Mouse (Mus musculus): ENCODE measurements around the gene Nfkb2.

Gene Nfkb2

DNA sequence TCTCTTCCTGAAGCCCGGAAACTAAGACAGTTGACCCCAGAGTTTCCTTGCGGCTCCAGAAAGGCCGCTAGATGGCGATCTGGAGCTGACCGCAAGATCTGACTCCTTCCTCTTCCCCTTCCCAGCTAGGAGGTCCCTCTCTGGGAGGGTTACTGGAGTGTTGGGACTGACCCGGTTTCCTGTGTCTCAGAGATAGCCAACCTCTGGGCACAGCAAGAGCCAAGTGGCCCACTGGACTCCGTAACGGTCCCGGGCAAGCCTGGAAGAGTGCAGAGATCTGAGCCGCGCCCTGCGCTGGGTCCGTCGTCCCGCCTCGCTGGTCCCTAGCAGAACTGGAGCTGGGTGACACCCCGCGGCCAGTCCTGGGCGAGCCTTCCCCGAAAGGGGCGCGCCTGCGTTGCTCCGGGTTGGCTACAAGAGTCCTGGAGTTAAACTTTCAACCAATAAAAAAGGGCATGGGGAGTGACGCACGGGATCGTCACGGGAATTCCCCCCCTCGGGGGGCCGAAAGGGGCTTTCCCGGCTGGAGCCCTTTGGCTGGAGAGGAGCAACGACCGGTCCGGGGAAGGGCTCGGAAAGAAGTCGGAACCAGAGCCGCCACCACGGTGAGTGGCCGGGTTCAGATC, at the start of gene Nfkb2:
Gene Nfkb2, plus strand, starts transcription at position 105 of the 626 bp plus-strand sequence.
- peak; percentile 86 for DNase-seq

DNA sequence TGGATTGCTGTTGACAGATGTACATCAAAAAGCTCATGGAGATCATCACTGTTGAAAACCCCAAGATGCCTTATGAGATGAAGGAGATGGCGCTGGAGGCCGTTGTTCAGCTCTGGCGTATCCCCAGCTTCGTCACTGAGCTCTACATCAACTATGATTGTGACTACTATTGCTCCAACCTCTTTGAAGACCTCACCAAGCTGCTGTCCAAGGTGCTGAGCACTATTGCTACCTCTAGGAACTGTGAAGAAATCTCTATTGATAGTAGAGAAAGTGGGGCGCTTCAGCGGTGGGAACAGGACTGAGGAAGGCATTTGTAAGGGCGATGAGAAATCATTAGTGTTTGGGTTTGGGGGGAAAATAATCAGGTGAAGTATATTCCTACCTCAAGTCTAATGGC, 39.4 kb upstream of the Nfkb2 start:
- no peak for DNase-seq

- peak; percentile 40 for DNase-seq
Measured at GRCm38 (mm10) chr19:46275307-46275706, 28.8 kb upstream of the Nfkb2 start.

DNA sequence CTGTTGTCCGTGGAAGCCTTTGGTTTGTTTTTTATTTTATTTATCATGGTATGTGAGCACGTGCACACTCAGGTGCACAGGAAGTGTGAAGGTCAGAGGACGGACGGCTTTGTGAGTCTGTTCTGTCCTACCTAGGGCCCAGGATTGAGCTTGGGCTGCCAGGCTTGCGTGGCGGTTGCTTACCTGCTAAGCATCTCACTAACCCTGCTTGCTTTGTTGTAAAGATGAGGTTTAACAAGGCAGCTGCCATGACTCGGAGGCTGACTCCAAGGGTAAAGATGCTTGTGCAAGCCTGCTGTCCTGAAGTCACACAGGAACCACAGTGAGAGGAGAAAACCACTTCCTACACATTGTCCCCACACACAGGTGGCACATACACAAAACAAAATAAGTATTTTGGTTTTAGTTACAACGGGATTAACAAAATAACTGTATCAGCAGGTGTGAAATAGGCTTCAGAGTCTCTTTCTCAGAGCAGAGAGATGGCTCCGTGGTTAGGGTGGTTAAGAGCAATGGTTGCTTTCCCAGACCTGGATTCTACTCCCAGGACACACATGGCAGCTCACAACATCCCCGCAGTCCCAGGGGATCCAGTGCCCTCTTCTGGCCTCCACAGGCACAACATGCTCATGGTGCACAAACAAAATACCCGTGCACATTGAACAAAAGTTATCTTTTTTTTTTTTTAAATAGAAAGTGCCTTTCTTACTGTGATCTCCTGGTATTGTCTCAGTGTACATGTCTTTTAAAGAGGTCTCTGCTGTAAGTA, 21.9 kb upstream of the Nfkb2 start:
- DNase-seq = peak; percentile 47

GRCm38 (mm10) chr19:46284686-46285085, 19.4 kb upstream of the Nfkb2 start:
- no peak for DNase-seq

GRCm38 (mm10) chr19:46285631-46286030, 18.5 kb upstream of the Nfkb2 start:
- DNase-seq = no peak

DNA sequence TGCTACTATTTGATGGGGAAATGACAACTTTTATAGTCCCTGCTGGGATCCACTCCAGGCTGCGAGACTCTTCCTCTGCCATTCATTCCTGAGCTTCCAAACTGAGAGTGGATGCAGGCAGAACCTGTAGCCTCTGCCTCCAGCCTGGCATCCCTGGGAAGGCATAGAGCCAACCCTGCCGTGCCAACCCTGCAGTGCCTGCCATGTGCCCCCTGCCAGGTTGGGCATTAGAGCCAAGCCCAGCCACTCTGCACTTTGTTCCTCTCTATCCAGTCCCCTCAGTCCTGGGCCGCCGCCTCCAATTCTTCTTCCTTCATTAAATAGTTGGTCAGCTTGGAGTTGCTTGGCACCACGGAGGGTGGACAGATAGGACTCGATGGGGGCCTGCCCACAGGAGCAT, 18.1 kb upstream of the Nfkb2 start:
- DNase-seq = no peak

GRCm38 (mm10) chr19:46286926-46287325, 17.2 kb upstream of the Nfkb2 start:
- DNase-seq = no peak

- no peak for DNase-seq
Measured at GRCm38 (mm10) chr19:46287566-46287965, 16.6 kb upstream of the Nfkb2 start.

GRCm38 (mm10) chr19:46290535-46291105, 13.5 kb upstream of the Nfkb2 start:
- DNase-seq = no peak

- no peak for DNase-seq
Measured at GRCm38 (mm10) chr19:46296938-46297337, 7.2 kb upstream of the Nfkb2 start.

DNA sequence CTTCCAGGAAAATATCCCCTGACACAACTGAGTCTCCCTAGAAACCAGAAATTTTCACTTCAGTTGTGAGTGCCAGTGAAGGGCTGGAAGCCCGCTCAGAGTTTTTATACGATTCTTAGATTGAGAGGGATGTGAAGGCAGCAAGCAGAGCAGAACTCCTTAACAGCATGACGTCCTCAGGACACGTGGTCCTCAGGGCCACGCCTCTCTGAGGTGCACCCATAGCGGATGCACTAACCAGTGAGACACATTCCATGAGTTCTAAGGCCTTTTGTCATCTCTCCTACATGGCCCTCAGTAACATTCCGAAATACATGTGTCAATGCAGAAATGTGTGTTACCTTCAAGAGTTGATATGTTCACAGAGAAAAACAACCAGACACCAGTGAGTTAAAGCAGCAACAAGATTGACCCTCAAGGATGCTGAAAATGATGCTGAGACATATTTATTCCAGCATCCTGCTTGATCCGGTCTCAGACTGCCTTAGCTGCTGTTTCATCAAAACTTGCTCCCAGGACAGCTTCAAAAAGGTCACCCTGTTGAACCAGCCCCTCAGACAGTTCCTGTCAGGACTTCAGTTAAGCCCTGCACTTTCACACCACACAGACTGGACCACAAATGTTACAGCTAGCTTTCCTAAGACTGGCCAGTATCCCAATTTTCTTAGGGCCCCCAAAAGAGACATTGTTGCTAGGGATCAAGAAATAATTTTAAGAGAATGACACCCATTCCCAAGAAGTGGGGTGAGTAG, 3.6 kb upstream of the Nfkb2 start:
- no peak for DNase-seq

- DNase-seq = no peak
Measured at GRCm38 (mm10) chr19:46302551-46302950, 1.6 kb upstream of the Nfkb2 start.

GRCm38 (mm10) chr19:46303251-46304215, 587 bp upstream of the Nfkb2 start:
- DNase-seq = no peak

DNA sequence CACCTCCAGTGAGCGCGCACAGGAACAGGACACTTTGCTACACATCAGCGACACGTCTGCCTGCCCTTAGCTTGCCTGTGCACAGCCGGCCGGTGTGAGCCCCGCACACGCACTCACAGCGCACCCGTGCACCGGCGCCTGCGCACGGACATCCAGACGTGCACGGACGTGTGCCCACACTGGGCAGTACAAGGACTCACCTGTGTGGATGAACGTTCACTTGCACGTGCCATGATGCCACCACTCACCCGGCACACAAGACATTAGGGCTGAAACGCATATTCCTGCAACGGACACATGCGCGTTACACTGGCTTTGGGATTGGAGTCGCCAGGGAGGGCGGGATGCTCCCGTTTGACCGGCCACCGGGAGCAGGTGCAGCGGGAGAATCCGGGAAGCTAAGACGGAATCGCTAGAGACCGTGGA, 801 bp downstream of the Nfkb2 start:
- no peak for DNase-seq

GRCm38 (mm10) chr19:46305432-46306267, 1.5 kb downstream of the Nfkb2 start:
- peak; percentile 93 for DNase-seq

DNA sequence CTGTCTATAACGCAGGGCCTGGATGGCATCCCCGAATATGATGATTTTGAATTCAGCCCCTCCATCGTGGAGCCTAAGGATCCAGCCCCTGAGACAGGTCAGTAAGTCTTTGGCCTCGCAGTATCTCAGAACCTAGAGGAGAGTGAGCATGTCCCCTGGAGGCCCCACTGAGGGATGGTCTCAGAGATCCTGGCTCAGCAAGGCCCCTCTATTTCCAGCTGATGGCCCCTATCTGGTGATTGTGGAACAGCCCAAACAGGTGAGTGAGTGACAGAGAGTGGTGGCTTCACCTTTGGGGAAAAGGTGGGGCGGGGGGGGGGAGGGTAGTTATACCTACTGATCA, 2.1 kb downstream of the Nfkb2 start:
- no peak for DNase-seq

- no peak for DNase-seq
Measured at GRCm38 (mm10) chr19:46306751-46307289, 2.7 kb downstream of the Nfkb2 start.

DNA sequence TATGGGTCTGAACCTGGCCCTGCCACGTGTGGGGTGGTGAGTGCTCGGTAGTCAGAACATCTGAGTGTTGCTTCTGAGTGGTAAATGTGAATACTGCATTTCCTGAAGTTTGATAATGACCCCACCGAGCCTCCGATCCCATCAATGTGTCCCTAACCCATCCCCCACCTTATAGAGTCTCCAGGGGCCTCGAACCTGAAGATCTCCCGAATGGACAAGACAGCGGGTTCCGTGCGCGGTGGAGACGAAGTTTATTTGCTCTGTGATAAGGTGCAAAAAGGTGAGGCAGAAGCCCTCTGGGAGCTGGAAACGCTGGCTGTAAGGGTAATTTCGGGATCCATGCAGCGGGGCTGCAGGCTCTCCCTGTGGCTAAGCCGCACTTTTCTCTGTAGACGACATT, 3.7 kb downstream of the Nfkb2 start:
- no peak for DNase-seq

GRCm38 (mm10) chr19:46308303-46308702, 4.2 kb downstream of the Nfkb2 start:
- DNase-seq = no peak

Measured in thymus, postnatal 14 days (tissue).